Mouse (Mus musculus): ENCODE measurements around the gene Vamp1. TPM values are rescaled to one million over a fixed set of nuclear protein-coding genes. Genes with fewer than 3 reads are reported as not detected.

The Vamp1 gene
- total RNA-seq (2017) = 12.8 to 29.3 TPM (median 15.5 TPM) in 3 replicates

DNA sequence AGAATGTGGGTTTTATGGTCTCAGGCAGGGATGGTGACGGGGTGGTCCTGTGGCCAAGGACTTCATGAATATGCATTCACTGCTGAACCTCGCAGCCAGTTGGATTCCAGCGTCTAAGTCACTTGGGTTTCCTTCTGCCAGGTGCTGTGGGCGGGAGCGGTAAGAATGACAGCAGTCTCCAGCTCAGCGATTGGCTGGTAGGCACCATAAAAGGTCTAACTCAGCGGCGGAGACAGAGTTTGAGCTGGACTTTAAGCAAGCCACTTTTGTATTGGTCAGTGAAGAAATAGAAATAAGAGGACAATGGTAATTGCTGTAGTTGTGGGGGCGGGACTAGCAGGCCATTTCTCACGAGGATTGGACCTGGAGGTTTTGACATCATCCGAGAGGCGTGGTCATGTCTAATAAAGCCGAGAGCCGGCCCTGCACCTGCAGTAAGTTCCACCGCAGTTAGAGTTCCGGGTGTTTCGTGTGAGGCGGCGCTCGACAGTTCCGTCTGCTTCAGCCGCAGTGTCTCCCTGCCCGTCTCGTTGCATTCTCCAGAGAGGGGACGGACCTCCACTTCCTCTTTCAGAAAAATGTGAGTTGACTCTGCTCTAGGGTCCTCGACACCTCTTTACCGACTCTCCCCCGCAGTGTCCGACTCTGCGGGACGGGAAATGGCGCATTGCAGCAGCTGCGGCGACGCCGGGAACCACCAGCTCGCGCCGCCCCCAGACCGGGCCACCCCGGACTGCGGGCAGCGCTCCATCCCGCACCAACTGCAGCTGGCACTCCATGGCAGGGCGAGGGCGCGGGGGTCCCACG is at the start of gene Vamp1:
Gene Vamp1 (plus strand): TSS at position 404 of the 807 bp plus-strand sequence.
- ATAC-seq (replicated peaks; ENCODE audit: insufficient number of reproducible peaks, low FRiP score, low TSS enrichment, poor library complexity, severe bottlenecking) = peak; percentile 96

DNA sequence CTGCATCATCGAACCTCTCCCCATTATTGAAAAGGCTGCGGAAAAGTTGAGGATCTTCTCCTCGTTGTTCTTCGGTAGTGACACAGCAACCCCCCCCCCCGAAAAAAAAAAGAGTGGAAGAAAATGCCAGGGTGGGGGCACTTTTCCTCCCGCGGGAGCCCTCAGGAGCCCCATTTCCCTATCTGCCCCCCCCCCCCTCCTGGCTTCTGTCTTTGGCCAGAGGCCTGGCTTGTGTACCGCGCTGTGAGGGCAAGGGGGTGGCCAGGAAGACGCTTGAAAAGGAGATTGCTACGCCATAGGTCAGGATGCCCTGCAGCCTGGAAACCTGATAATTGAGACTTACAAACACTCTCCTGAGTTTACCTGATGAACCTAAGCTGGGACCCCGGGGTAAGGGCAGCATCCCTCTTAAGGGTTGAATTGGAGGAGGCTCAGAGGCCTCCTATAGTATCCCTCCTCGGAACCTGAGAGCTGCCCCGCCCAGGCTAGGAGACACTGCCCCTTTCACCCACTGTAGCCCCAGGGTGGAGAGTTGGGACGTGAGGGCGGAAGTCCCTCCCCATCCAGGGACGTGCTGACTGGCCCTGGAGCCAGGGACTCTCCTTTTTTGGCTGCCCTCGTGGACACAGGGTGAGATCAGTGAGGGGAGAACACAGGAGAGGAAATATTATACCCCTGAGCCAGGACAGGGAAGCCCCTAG is 49.1 kb upstream of the Vamp1 start, which contains the start of gene Gapdh:
Gene Gapdh (minus strand): TSS at position 417 of the 701 bp plus-strand sequence.
- peak; percentile 25; the same call in 1 of the 2 replicates for ATAC-seq (replicated peaks; ENCODE audit: insufficient number of reproducible peaks, low FRiP score, low TSS enrichment, poor library complexity, severe bottlenecking)

- no peak for ATAC-seq (replicated peaks; ENCODE audit: insufficient number of reproducible peaks, low FRiP score, low TSS enrichment, poor library complexity, severe bottlenecking)
These were observed 48.3 kb upstream of the Vamp1 start for GRCm38 (mm10) chr6:125166861-125167650.

- ATAC-seq (replicated peaks; ENCODE audit: insufficient number of reproducible peaks, low FRiP score, low TSS enrichment, poor library complexity, severe bottlenecking) = no peak
These were observed 47.3 kb upstream of the Vamp1 start for GRCm38 (mm10) chr6:125168086-125168485.

DNA sequence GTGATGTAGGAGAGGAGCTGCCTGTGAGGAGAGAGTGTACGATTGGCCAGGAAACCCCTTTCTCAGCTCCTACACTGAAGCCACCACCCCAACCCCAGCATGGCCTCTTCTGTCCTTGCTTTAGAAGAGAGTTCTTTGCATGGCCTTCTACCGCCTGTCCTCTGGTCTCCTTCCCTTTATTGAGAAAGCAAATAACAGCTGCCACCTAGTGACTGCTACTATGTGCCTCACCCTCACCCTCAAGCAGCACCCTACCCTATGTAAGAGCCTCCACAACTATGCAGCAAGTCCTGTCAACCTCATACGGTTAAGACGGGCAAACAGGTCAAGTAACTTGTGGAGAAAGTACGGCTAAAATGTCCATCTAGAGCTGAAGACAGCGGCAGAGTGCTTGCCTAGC is 45.2 kb upstream of the Vamp1 start:
- no peak for ATAC-seq (replicated peaks; ENCODE audit: insufficient number of reproducible peaks, low FRiP score, low TSS enrichment, poor library complexity, severe bottlenecking)

GRCm38 (mm10) chr6:125172474-125172873 is 42.9 kb upstream of the Vamp1 start:
- no peak for ATAC-seq (replicated peaks; ENCODE audit: insufficient number of reproducible peaks, low FRiP score, low TSS enrichment, poor library complexity, severe bottlenecking)

- ATAC-seq (replicated peaks; ENCODE audit: insufficient number of reproducible peaks, low FRiP score, low TSS enrichment, poor library complexity, severe bottlenecking) = no peak
These were observed 42.1 kb upstream of the Vamp1 start for GRCm38 (mm10) chr6:125173256-125173655.

DNA sequence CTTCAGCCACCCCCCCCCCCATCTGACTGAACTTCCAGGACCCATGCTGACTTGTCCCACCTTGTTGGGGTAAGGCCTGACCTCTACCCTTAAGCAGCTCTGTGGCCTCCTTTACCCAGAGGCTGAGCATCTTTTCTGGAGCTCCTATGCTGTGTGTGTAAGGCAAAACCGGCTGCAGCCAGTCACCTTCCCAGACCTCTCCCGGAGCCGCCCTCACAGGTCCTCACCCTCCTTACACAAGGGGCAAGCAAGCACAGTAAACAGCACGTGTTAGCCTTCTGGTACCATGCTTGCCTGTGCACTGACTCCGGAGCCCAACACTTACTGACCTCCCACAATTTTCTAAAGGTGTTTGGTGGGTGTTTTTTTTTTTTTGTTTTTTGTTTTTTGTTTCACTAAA is 39.9 kb upstream of the Vamp1 start:
- ATAC-seq (replicated peaks; ENCODE audit: insufficient number of reproducible peaks, low FRiP score, low TSS enrichment, poor library complexity, severe bottlenecking) = no peak

GRCm38 (mm10) chr6:125179601-125180000 is 35.8 kb upstream of the Vamp1 start:
- no peak for ATAC-seq (replicated peaks; ENCODE audit: insufficient number of reproducible peaks, low FRiP score, low TSS enrichment, poor library complexity, severe bottlenecking)

GRCm38 (mm10) chr6:125182133-125182532 is 33.2 kb upstream of the Vamp1 start:
- ATAC-seq (replicated peaks; ENCODE audit: insufficient number of reproducible peaks, low FRiP score, low TSS enrichment, poor library complexity, severe bottlenecking) = no peak

DNA sequence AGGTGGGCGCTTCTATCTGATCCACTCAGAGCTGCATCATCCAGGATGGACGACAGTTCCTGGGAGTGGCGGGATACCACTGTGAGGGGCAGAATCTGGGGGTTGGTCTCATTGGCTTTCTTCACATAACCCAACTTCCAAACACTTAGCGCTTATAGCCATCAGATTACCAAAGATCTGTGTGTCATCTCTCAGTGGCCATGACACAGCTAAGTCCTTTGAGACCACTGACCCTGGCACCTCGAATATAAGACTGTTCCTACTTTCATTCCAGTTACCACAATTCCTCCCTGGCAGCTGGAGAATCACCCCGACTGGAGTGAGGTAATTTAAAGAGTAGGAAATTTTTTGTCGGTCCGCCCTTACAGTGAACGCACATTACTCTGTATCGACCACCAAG is 29.1 kb upstream of the Vamp1 start:
- ATAC-seq (replicated peaks; ENCODE audit: insufficient number of reproducible peaks, low FRiP score, low TSS enrichment, poor library complexity, severe bottlenecking) = no peak

DNA sequence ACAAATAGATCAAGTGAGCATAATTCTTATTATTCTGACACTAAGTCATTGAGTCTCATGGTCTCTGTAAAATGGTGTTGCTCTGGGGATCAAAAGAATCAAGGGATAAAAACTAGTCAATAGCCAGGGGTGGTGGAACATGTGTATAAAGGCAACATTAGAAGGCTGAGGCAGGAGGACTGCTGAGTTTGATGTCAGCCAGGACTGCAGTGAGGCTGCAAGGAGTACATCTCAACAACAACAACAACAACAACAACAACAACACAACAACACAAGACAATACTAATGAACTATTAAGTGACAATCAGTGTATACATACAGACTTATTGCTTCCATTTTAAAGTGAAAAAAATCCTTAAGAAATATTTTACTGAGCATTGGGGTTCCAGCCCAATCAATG is 24.5 kb upstream of the Vamp1 start:
- ATAC-seq (replicated peaks; ENCODE audit: insufficient number of reproducible peaks, low FRiP score, low TSS enrichment, poor library complexity, severe bottlenecking) = no peak

GRCm38 (mm10) chr6:125191332-125192015 is 23.9 kb upstream of the Vamp1 start, which contains the start of the genes Ncapd2 and Mrpl51:
Gene Ncapd2 (minus strand): TSS chr6:125191701.
Gene Mrpl51 (plus strand): TSS chr6:125191801.
- peak; percentile 96 for ATAC-seq (replicated peaks; ENCODE audit: insufficient number of reproducible peaks, low FRiP score, low TSS enrichment, poor library complexity, severe bottlenecking)

DNA sequence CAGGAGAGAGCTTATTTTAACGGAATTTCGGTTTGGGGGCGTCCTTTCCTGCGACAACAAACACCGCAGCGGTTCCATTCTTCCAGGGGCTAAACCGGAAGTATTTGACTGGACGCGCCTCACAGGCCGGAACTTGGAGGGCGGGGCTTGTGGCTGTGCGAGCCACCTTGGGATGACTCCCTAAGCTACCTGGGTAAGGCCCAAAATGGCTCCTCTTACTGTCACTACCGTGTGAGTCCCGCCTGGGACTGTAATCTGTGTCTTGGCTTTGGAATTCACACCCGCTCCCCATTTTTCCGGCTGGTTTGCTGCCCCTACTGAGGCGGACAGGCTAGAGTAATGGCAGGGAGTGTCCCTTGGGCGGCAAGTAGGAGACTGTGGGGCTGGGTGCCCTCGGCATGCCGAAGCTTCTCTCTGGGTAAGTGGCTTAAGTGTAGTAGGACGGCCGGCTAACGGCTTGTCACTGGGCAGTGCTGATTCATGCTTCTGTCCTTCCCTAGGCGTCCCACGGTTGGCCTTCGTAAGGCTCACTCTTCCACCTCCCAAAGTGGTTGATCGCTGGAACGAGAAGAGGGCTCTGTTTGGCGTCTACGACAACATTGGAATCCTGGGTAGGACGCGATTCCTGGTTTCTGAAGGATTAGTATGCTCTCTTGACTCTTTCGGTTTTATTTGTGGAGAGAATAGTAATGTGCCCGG is 23.2 kb upstream of the Vamp1 start:
- ATAC-seq (replicated peaks; ENCODE audit: insufficient number of reproducible peaks, low FRiP score, low TSS enrichment, poor library complexity, severe bottlenecking) = peak; percentile 80

DNA sequence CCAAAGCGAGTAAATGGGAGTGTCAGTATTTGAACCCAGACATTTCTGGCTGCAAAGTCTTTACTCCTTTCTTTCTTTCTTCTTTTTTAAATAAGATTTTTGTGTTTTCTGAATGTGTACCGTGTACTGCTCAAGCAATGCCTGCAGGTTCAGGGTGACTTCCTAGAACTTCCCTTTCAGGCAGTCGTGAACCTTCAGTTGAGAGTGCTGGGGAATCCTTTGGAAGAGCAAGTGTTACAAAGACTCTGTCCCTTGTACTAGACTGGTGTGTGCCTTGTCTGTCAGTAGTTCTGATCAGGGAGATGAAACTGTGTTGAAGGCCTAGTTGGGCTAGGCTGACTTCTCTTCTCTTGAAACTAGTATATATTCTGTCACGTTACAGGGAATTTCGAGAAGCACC is 22.5 kb upstream of the Vamp1 start:
- no peak for ATAC-seq (replicated peaks; ENCODE audit: insufficient number of reproducible peaks, low FRiP score, low TSS enrichment, poor library complexity, severe bottlenecking)

- ATAC-seq (replicated peaks; ENCODE audit: insufficient number of reproducible peaks, low FRiP score, low TSS enrichment, poor library complexity, severe bottlenecking) = no peak
These were observed 22.0 kb upstream of the Vamp1 start for GRCm38 (mm10) chr6:125193390-125193789.

DNA sequence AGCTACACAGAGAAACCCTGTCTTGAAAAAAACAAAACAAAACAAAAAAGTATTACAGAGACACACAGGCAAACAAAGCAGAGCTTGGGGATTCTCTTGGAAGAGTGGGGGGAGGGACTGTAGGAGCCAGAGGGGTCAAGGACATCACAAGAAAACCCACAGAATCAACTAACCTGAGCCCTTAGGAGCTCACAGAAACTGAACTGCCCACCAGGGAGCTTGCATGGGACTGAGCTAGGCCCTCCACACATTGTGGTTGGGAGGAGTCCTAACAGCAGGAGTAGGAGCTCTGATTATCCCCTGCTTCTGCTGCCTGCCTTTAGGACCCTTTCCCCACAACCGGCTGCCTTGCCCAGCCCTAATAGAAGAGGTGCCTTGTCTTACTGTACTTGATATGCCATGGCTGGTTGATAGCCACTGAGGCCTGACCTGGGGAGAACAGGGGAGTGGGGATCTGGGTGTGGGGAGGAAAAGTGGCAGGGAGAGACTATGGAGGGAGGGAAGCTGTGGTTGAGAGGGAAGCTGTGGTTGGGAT is 19.7 kb upstream of the Vamp1 start:
- ATAC-seq (replicated peaks; ENCODE audit: insufficient number of reproducible peaks, low FRiP score, low TSS enrichment, poor library complexity, severe bottlenecking) = no peak

DNA sequence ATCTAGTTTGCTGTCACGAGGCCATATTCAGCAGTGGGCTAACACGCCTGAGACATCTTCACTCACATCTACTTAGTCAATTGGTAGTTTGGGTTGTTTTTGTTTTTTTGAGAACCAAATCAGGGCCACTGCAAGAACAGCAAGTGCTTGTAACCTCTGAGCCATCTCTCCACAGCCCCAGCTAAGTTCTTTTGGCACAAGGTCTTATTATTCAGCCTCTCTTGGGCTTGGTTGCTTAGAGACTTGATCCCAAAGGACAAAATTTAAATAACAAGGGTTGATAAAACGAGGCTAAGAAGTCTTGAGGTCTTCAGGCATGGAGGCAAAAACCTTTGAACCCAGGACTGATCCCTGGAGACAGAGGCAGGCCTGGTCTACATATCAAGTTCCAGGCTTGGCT is 19.1 kb upstream of the Vamp1 start:
- no peak for ATAC-seq (replicated peaks; ENCODE audit: insufficient number of reproducible peaks, low FRiP score, low TSS enrichment, poor library complexity, severe bottlenecking)
